Mouse (Mus musculus): ENCODE data around the gene Sfn.

Sfn gene

DNA sequence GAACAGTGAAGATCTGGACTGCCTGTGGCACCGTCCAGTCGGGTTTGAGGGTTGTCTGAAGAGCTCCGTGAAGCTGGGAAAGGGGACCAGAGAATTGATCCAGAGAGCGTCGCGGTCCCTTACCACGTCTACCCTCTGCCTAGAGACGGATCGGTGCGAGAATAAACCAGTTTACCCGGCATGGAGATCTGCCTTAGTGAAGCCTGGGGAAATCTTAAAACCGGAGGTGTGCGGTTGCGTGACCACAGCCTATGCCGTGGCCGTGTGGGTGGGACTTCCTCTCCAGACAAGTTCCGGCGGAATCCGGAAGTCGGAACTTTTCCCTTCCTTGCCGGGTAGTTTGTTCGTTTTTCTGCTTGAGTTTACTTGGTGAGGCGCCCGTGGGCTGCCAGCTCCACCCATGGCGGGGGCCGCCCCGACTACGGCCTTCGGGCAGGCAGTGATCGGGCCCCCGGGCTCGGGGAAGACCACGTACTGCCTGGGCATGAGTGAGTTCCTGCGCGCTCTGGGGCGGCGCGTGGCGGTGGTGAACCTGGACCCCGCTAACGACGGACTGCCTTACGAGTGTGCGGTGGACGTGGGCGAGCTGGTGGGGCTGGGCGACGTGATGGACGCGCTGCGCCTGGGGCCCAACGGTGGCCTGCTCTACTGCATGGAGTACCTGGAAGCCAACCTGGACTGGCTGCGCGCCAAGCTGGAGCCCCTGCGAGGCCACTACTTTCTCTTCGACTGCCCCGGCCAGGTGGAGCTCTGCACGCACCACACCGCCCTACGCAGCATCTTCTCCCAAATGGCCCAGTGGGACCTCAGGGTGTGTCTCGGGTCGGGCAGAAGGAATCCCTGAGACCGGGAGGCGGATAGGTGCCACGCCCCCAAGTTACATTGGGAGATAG lies 17.7 kb downstream of the Sfn start, which contains the start of gene Gpn2:
Gene Gpn2, plus strand, starts transcription at position 304 of the 893 bp plus-strand sequence.
- DNase-seq (ENCODE audit: extremely low read depth, low read depth): peak; percentile 80

DNA sequence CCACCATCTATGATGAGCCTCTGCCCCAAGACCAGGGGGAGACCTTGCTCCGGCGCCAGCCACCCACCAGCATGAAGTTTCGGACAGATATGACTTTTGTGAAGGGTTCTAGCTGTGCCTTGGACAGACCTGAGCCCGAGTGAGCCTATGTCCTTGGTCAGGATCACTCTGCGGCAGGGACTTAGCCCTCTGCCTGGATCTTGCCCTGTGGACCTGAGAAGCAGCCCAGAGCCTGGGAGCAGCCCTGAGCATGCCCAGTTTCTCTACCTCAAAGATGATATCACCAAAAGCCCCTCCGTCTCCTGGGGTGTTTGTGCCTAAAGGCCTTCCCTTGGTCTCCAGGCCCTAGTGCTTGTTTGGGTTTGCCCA lies 18.3 kb downstream of the Sfn start:
- peak; percentile 17 for DNase-seq (ENCODE audit: extremely low read depth, low read depth)

DNA sequence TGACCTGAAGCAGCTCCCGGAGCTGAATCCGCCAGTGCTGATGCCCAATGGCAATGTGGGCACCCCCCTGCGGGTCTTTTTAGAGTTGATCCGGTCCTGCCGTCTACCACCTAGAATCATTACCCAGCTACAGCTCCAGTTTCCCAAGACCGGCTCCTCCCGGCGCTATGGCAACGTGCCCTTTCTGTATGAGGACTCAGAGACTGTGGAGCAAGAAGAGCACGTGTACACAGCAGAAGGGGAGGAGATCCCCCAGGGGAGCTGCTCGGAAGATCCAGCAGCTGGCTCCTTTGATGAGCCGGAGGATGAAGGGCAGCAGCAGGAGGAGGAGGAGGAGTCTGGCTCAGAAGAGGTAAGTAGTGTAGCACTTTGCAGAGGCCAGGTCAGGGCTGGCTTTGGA lies 24.0 kb downstream of the Sfn start:
- no peak for DNase-seq (ENCODE audit: extremely low read depth, low read depth)

DNA sequence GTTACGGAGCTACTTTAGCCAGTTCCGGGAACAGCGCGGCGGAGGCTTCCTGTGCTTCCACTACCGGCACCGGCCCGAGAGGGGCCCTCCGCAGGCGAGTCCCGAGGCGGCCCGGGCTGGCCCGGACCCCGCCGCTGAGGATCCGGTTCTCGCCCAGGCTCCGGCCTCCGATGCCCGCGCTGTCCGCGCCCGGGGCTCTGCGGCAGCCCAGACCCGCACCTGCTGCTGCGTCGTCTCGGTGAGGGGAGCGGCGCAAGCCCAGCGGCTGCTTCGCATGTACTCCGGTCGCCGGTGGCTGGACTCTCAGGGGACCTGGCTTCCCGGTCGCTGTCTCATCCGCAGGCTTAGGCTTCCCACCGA lies 27.1 kb downstream of the Sfn start:
- DNase-seq (ENCODE audit: extremely low read depth, low read depth): no peak

DNA sequence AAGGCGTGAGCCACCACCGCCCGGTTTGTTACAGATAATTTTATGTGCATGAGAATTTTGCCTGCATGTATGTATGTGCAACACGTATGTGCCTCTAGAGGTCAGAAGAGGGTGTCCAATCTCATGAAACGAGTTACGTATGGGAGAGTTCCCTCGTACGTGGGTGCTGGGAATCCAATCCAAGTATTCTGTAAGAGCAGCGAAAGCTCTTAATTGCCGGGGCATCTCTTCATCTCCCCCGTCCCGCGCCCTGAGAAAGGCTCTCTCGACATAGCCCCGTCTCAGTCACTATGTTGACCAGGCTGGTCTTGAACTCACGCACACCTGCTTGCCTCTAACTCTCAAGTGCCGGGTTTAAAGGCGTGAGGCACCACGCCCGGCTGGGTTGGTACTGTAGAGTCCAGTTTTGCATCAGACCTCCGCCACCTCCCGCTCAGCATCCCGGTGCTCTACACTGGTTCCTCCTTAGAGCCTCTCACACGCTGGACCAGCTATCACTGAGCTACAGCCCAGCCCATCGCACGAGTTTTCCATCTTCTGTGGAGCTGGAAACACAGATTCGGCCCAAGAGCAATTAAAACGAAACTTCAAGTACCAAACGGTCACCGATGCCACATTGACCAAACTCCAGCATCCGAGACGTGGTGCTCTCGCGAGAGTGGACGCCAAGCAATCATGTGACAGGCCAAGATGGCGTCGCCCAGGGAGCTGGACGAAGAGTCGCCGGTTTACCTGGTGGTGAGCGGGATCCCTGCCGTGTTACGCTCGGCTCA lies 27.7 kb downstream of the Sfn start, which contains the start of gene Gpatch3:
Gene Gpatch3, plus strand, starts transcription at position 676 of the 773 bp plus-strand sequence.
- DNase-seq (ENCODE audit: extremely low read depth, low read depth): peak; percentile 83

DNA sequence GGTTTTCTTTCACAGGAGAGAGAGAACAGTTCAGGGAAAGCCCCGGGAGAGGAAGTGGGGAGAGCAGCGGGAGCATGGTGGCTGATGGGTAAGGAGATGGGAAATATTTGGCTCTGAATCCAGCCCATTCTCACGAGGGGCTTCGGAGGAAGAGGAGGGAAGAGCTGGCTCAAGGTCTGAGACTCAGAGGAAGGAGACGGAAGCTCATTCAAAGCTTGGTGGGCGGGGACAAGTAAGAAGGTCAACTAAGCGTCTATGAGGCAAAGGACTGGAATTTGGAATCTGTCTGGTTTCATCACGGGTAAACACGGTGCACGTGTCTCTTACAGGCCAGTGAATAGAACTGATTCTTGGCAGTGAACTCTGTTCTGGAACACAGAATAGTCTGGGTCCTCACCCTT lies 31.9 kb downstream of the Sfn start:
- no peak for DNase-seq (ENCODE audit: extremely low read depth, low read depth)

DNA sequence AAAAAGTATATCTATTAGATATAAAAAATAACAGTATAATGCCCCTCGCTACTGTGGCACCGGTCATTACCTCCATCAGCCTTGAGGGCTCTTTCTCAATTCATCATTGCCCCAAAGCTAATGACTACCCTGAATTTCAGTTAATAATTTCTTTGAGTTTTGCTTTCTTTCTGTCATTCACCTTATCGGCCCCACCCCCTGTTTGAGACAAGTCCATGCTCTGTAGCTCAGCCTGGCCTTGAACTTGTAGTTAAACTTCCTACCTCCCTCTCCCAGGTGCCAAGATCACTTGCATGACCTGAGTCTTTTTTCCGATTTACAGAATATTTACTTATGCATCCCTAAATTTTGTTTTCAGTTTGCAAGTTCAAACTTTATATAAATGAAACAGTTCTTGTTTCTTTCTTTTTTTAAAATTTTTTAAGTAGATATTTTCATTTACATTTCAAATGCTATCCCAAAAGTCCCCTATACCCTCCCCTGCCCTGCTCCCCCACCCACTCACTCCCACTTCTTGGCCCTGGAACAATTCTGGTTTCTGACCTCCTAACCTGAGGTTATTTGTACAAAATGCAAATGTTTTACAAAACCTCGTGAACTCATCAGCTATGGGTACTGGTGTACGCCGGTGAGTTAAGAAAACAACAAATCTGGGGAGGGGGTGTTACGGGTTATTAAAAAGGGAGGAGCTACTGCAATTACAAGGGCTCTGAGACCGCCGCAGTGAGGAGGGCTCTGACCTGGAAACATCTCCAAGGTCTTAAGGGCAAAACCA lies 32.5 kb downstream of the Sfn start:
- no peak for DNase-seq (ENCODE audit: extremely low read depth, low read depth)

DNA sequence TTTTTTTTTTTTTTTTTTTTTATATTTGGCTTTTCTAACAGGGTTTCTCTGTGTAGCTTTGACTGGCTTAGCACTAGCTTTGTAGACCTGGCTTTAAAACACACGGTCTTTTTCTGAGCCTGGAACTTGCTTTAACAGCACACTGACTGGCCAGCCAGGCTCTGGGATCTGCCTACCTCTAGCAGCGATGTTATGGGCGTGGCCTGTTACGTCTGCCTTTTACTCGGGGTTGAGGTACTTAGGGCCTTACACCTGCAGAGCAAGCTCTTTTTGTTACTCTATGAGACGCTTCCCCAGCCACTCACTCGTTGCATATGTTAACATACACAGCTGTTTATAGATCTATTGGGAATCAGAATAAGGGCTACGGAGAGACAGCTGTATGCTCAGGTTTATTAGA lies 34.7 kb downstream of the Sfn start:
- DNase-seq (ENCODE audit: extremely low read depth, low read depth): no peak

DNA sequence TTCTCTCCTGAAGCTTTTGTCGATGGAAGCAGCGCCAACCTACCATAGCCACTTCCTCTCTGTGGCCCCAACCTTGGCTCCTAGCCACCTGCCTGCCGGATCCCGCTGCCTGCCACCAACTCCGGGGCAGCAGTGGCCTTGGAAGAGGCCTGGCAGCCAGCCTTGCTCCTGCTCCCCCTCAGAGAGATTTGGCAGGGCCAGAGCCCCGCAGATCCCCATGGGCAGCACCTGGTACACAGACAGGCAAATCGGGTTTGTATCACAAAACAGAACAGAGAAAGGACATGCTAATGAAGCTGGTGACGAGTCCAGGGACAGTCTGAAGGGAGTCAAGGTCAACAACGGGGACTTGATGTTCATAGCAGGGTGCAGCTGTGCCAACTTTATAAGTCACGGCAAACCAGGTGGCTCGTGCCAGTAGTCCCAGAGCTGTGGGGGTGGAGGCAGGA lies 38.8 kb downstream of the Sfn start:
- no peak for DNase-seq (ENCODE audit: extremely low read depth, low read depth)

DNA sequence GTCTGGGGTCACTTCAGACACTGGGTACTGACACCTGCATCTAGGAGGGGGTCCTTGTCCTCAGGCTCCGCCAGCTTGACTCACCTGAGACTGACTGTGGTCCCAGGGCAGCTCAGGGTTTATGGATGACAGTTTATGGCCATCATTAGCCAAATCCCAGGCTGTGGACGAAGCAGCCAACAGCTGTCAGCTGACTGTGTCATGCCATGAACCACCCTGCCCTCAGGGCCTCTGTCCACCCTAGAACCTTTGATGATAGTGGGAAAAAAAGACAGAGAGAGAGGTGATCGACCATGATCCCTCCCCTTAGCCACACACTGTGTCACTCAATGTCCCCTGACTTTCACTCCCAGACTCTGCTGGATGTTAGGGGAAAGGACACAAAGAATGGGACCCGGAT lies 40.3 kb downstream of the Sfn start:
- no peak for DNase-seq (ENCODE audit: extremely low read depth, low read depth)

DNA sequence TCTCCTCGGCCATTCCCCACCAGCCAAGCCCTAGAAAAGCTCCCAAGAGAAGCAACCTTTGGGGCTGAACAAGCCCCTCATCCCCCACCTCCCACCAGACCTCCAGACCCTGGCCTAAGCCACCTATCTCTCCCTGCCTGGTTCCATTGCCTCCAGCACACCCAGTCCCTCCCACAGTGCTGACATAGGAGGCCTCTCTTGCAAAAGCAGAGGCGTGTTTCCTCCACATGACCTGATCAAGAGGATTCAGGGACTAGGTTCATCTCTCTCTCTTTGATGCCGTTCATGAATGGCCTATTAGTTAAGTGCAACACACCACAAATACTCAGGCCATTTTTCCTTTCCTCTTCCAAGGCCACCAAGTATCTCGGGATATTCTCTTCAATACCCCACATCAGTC lies 42.1 kb downstream of the Sfn start:
- no peak for DNase-seq (ENCODE audit: extremely low read depth, low read depth)

DNA sequence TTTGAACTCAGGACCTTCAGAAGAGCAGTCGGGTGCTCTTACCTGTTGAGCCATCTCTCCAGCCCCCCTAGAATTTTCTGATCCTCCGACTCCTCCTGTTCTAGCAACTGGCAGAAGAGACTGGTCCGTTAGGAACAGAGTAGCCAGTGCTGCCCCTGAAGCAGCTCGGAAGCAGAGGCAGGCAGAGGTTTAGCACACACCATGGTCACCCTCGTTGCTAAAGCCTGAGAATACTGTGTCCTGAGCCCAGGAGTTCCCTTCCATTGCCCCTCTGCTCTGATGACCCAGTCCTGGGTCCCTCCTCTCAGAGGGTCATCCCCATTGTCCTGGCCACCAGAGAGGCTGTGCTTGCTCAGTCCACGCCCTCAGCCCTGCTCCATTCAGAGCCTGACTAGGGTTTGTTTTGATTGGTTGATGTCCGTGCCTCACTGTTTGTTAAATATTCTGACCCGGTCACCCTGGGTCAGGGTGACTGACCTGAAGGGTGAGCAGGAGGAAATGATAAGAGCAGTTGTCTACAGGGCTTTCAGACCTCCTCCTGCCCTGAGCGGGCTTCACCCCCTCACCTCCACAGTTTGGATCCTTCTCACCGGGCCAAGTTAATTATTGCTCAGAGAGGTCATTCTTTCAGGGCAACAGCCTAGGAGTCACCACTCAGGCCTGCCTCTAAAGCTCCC lies 44.8 kb downstream of the Sfn start:
- no peak for DNase-seq (ENCODE audit: extremely low read depth, low read depth)

DNA sequence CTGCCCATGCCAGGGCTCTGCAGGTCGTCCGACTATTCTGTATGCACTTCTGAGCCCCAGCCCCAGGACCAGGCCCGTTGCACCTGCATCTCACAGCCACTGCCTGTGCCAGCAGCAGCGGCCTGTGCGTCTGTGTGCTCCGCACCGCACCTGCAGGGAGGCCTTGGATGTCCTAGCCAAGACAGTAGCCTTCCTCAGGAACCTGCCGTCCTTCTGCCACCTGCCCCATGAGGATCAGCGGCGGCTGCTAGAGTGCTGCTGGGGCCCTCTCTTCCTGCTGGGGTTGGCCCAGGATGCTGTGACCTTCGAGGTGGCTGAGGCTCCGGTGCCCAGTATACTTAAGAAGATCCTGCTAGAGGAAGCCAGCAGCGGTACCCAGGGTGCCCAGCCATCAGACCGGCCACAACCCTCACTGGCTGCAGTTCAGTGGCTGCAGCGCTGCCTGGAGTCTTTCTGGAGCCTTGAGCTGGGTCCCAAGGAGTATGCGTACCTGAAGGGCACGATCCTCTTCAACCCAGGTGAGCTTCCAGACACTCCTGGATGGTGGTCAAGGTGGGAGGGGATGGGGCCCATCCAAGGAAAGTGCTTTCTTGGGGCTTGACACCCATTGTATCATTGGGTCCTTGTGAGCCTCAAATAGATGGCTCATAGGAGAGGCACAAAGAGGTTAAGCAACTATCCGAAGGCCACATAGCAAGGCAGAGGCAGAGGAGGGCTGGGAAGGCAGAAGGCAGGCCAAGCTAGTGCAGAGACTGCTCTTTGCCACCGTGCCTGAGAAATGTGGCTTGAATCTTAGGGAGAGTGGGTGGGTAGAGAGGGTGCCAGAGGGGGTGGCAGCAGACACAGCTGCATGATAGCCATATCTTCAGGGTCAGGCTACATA lies 48.3 kb downstream of the Sfn start:
- DNase-seq (ENCODE audit: extremely low read depth, low read depth): no peak

DNA sequence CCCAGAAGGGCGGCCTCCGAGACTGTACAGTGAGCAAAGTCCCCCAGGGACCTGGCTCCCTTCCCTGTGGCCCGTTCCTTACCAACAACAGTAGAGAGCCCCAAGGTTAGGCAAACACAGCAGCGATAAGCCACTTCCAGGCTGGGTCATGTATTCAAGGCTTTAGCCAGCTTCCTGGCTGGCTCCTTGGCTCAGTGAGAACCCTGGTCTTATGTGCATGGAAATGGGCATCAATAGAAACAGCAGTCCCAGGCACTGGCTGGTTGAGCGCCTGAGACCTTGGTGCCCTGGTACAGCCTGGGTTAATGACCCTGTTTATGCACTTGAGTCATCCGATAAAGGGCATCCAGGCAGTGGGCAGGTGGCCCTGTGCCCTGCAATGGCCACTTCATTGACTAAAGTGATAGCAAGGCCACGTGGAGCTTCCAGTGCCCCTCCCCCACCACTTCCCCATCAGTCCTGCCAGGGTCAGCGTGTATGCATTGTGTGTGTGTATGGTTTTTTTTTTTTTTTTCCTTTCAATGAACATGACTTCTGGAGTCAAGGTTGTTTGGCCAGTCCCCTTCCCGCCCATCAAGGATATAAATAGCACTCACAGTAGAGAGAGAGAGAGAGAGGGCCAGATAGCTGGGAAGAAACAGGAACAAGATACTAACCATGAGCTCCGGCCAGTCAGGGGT lies 49.1 kb downstream of the Sfn start, which contains the start of gene Nr0b2:
Gene Nr0b2, plus strand, starts transcription at position 609 of the 680 bp plus-strand sequence.
- peak; percentile 20 for DNase-seq (ENCODE audit: extremely low read depth, low read depth)

DNA sequence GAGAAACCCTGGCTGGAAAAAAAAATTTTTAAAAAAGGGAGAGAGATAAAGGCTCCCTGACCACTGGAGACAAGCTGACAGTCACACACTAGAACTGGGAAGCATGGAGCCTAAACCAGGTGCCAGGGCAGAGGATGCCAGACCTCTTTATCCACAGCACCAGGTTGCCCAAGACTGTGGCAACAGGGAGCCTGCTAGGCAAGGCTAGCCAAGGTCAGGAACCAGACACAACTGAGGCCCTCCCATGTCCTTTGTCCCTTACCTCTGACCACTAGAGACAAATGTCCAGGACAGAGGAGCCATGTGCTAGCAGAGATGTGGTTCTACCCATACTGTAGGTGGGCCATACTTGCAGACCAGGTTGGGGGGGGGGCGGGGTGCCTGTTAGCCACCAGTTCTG lies 49.9 kb downstream of the Sfn start:
- DNase-seq (ENCODE audit: extremely low read depth, low read depth): no peak
